Mouse (Mus musculus) lung, embryonic 15.5 days (tissue): ENCODE measurements around the gene Esrrg. TPM values are rescaled to one million over a fixed set of nuclear protein-coding genes. Genes with fewer than 3 reads are reported as not detected.

ENCODE experiments used
- ATAC-seq: fragments of 200-750 bp; cut with Nextera tagmentation; 2 replicates; pipeline ENCODE4 v1.8.0; 2017; ENCODE audit warnings: moderate number of reproducible peaks, borderline replicate concordance; ENCODE audit not compliant: low FRiP score, low TSS enrichment; ENCODE audit errors: extremely low read depth
- H3K27ac ChIP-seq: fragments of 300-500 bp; sonication (generic); 2 replicates; pipeline ENCODE4 v1.5.1; 2015; ENCODE audit warnings: moderate library complexity, mild to moderate bottlenecking, inconsistent platforms
- H3K27me3 ChIP-seq: fragments of 300-500 bp; sonication (generic); 2 replicates; pipeline ENCODE4 v1.6.1; 2015; ENCODE audit warnings: inconsistent platforms
- H3K36me3 ChIP-seq: fragments of 300-500 bp; sonication (generic); 2 replicates; pipeline ENCODE4 v1.6.1; 2015; ENCODE audit warnings: inconsistent platforms
- H3K4me1 ChIP-seq: fragments of 300-500 bp; sonication (generic); 2 replicates; pipeline ENCODE4 v1.6.1; 2015; ENCODE audit warnings: inconsistent platforms
- H3K4me2 ChIP-seq: fragments of 300-500 bp; sonication (generic); 2 replicates; pipeline ENCODE4 v1.6.1; 2015; ENCODE audit warnings: inconsistent platforms, mild to moderate bottlenecking, moderate library complexity
- H3K4me3 ChIP-seq: fragments of 300-500 bp; sonication (generic); 2 replicates; pipeline ENCODE4 v1.5.1; 2015; ENCODE audit warnings: mild to moderate bottlenecking, inconsistent platforms
- H3K9ac ChIP-seq: fragments of 300-500 bp; sonication (generic); 2 replicates; pipeline ENCODE4 v1.6.1; 2015; ENCODE audit warnings: inconsistent platforms
- H3K9me3 ChIP-seq: fragments of 300-500 bp; sonication (generic); 2 replicates; pipeline ENCODE4 v1.6.1; 2016; ENCODE audit warnings: inconsistent platforms
- WGBS: fragments of 180-500 bp; shearing (Covaris S2); methylation state at CpG from one replicate; pipeline ENCODE4 v1.1.7; 2015; 5-methylcytosine and 5-hydroxymethylcytosine counted together
- polyA plus RNA-seq: library from polyadenylated mRNA; unstranded; fragments of >200 nt; fragmentation: Nextera tagmentation; extraction: Ambion mirVana; gene quantifications from 2 replicates; pipeline ENCODE4 v1.2.1, GENCODE M21; 2015

Gene Esrrg
- polyA plus RNA-seq, 1 experiment from 2014 or later, result 2.1 TPM

GRCm38 (mm10) chr1:188118125-188118524, 509.5 kb downstream of the Esrrg start:
- no peak overlapping the region for H3K9ac ChIP-seq
- H3K4me3 ChIP-seq, result no peak overlapping the region
- no peak overlapping the region; the same call in 1 of the 2 replicates for H3K4me2 ChIP-seq
- peaks cover 7% of the 10 kb centered on the region; the same call in 1 of the 2 replicates for H3K4me1 ChIP-seq
- no peaks in the 10 kb centered on the region for H3K9me3 ChIP-seq
- peak; percentile 95 for ATAC-seq
- 8% methylated on average over 3 of the region's 3 CpGs for WGBS
- no peaks in the 10 kb centered on the region for H3K27me3 ChIP-seq
- H3K27ac ChIP-seq, result peak overlapping the region; percentile 43
- no peaks in the 10 kb centered on the region for H3K36me3 ChIP-seq

- H3K27ac ChIP-seq, result no peak overlapping the region
- no peaks in the 10 kb centered on the region for H3K9me3 ChIP-seq
- 79% methylated on average over 8 of the region's 8 CpGs for WGBS
- no peak for ATAC-seq
- no peaks in the 10 kb centered on the region for H3K27me3 ChIP-seq
- H3K36me3 ChIP-seq, result no peaks in the 10 kb centered on the region
- no peak overlapping the region for H3K9ac ChIP-seq
- no peak overlapping the region for H3K4me2 ChIP-seq
- peaks cover 7% of the 10 kb centered on the region; the same call in 1 of the 2 replicates for H3K4me1 ChIP-seq
- H3K4me3 ChIP-seq, result no peak overlapping the region
These were observed 511.2 kb downstream of the Esrrg start for GRCm38 (mm10) chr1:188119806-188120205.

- WGBS, result 87% methylated on average over 6 of the region's 6 CpGs
- H3K27ac ChIP-seq, result no peak overlapping the region
- H3K9ac ChIP-seq, result no peak overlapping the region
- H3K9me3 ChIP-seq, result no peaks in the 10 kb centered on the region
- H3K4me3 ChIP-seq, result no peak overlapping the region
- H3K4me1 ChIP-seq, result no peaks in the 10 kb centered on the region
- H3K4me2 ChIP-seq, result no peak overlapping the region
- no peak for ATAC-seq
- no peaks in the 10 kb centered on the region for H3K36me3 ChIP-seq
- no peaks in the 10 kb centered on the region for H3K27me3 ChIP-seq
These were observed 517.0 kb downstream of the Esrrg start for GRCm38 (mm10) chr1:188125521-188126021.

- Histone ChIP-seq H3K4me1 (peaks cover 7% of the 10 kb centered on the region), H3K4me2 (no peak overlapping the region), H3K27ac (no peak overlapping the region), H3K27me3 (no peaks in the 10 kb centered on the region), H3K9ac (no peak overlapping the region), H3K4me3 (no peak overlapping the region), H3K9me3 (no peaks in the 10 kb centered on the region), H3K36me3 (no peaks in the 10 kb centered on the region)
- 39% methylated on average over 5 of the region's 5 CpGs for WGBS
- ATAC-seq, result peak; percentile 52; the same call in 1 of the 2 replicates
These were observed 527.5 kb downstream of the Esrrg start for GRCm38 (mm10) chr1:188136126-188136525.

GRCm38 (mm10) chr1:188139473-188139872, 530.9 kb downstream of the Esrrg start:
- ATAC-seq, result no peak
- 32% methylated on average over 4 of the region's 4 CpGs for WGBS
- no peak overlapping the region for H3K4me3 ChIP-seq

GRCm38 (mm10) chr1:188140221-188140620, 531.6 kb downstream of the Esrrg start:
- ATAC-seq, result no peak
- Histone ChIP-seq H3K27me3 (no peaks in the 10 kb centered on the region), H3K27ac (no peak overlapping the region), H3K4me1 (peaks cover 7% of the 10 kb centered on the region), H3K36me3 (no peaks in the 10 kb centered on the region), H3K9ac (no peak overlapping the region), H3K4me2 (no peak overlapping the region), H3K9me3 (no peaks in the 10 kb centered on the region), H3K4me3 (no peak overlapping the region)
- 55% methylated on average over 4 of the region's 4 CpGs for WGBS

More at GRCm38 (mm10) chr1:188139473-188139872, 530.9 kb downstream of the Esrrg start:
- Histone ChIP-seq H3K9me3 (no peaks in the 10 kb centered on the region), H3K4me1 (peaks cover 7% of the 10 kb centered on the region), H3K36me3 (no peaks in the 10 kb centered on the region), H3K27me3 (no peaks in the 10 kb centered on the region), H3K9ac (no peak overlapping the region), H3K4me2 (no peak overlapping the region), H3K27ac (no peak overlapping the region)

- no peaks in the 10 kb centered on the region for H3K27me3 ChIP-seq
- H3K9ac ChIP-seq, result no peak overlapping the region
- no peak overlapping the region for H3K4me3 ChIP-seq
- H3K4me1 ChIP-seq, result no peaks in the 10 kb centered on the region
- H3K27ac ChIP-seq, result no peak overlapping the region
- no peaks in the 10 kb centered on the region for H3K9me3 ChIP-seq
- ATAC-seq, result no peak
- H3K4me2 ChIP-seq, result no peak overlapping the region
- 68% methylated on average over 12 of the region's 12 CpGs for WGBS
- H3K36me3 ChIP-seq, result no peaks in the 10 kb centered on the region
These were observed 539.0 kb downstream of the Esrrg start for GRCm38 (mm10) chr1:188147381-188148156.

GRCm38 (mm10) chr1:188151066-188151465, 542.5 kb downstream of the Esrrg start:
- 92% methylated on average over 8 of the region's 8 CpGs for WGBS
- Histone ChIP-seq H3K9me3 (no peaks in the 10 kb centered on the region), H3K27ac (no peak overlapping the region), H3K4me1 (no peaks in the 10 kb centered on the region), H3K27me3 (no peaks in the 10 kb centered on the region), H3K4me2 (no peak overlapping the region), H3K9ac (no peak overlapping the region), H3K36me3 (no peaks in the 10 kb centered on the region), H3K4me3 (no peak overlapping the region)
- no peak for ATAC-seq

- Histone ChIP-seq H3K4me1 (no peaks in the 10 kb centered on the region), H3K36me3 (no peaks in the 10 kb centered on the region), H3K9me3 (no peaks in the 10 kb centered on the region), H3K4me2 (no peak overlapping the region), H3K9ac (no peak overlapping the region), H3K4me3 (no peak overlapping the region), H3K27ac (no peak overlapping the region), H3K27me3 (no peaks in the 10 kb centered on the region)
- 91% methylated on average over 2 of the region's 2 CpGs for WGBS
- no peak for ATAC-seq
These were observed 543.4 kb downstream of the Esrrg start for GRCm38 (mm10) chr1:188152011-188152410.

- no peaks in the 10 kb centered on the region for H3K9me3 ChIP-seq
- H3K36me3 ChIP-seq, result no peaks in the 10 kb centered on the region
- no peaks in the 10 kb centered on the region for H3K4me1 ChIP-seq
- ATAC-seq, result no peak
- H3K9ac ChIP-seq, result no peak overlapping the region
- H3K27ac ChIP-seq, result no peak overlapping the region
- H3K4me2 ChIP-seq, result no peak overlapping the region
- H3K27me3 ChIP-seq, result no peaks in the 10 kb centered on the region
- no peak overlapping the region for H3K4me3 ChIP-seq
- WGBS, result 61% methylated on average over 2 of the region's 2 CpGs
These were observed 545.1 kb downstream of the Esrrg start for GRCm38 (mm10) chr1:188153665-188154064.

- Histone ChIP-seq H3K9ac (no peak overlapping the region), H3K4me1 (no peaks in the 10 kb centered on the region), H3K9me3 (no peaks in the 10 kb centered on the region), H3K27ac (no peak overlapping the region), H3K27me3 (no peaks in the 10 kb centered on the region), H3K4me2 (0 out of 2 replicates have a peak overlapping the region, but pooled peaks have one; percentile 3), H3K4me3 (no peak overlapping the region), H3K36me3 (no peaks in the 10 kb centered on the region)
- no peak for ATAC-seq
- WGBS, result 54% methylated on average over 14 of the region's 14 CpGs
These were observed 546.0 kb downstream of the Esrrg start for GRCm38 (mm10) chr1:188154466-188155110.

GRCm38 (mm10) chr1:188155135-188155779, 546.7 kb downstream of the Esrrg start:
- Histone ChIP-seq H3K4me1 (no peaks in the 10 kb centered on the region), H3K4me3 (no peak overlapping the region), H3K27me3 (no peaks in the 10 kb centered on the region), H3K27ac (no peak overlapping the region), H3K9ac (no peak overlapping the region), H3K36me3 (no peaks in the 10 kb centered on the region), H3K4me2 (no peak overlapping the region), H3K9me3 (no peaks in the 10 kb centered on the region)
- ATAC-seq, result no peak
- 77% methylated on average over 22 of the region's 22 CpGs for WGBS
